8 mouse cellular contexts compared by ENCODE assay signal in genomic region chr11:89100826-89101321, GRCm38 (mm10). TPM values are rescaled to one million over a fixed set of nuclear protein-coding genes. Genes with fewer than 3 reads are reported as not detected.
A peak's percentile ranks its signal among the peaks of the same experiment; 100 is the strongest.
DNase-seq lines count a peak whose midpoint lies in the region; ATAC-seq and TF ChIP-seq lines count a peak whose summit lies in the region.

No protein-coding gene starts in this region.

- H3K4me3 ChIP-seq in ES-E14 (ENCODE audit: insufficient read depth in 1 of 2, low read depth in 1 of 2, low read length in 2 of 2, poor library complexity in 1 of 2, severe bottlenecking in 1 of 2): no peak overlapping the region
- H3K4me3 ChIP-seq in forebrain, embryonic 16.5 days (replicated peaks; ENCODE audit: low read length): peak overlapping the region; percentile 32
- H3K4me3 ChIP-seq in liver, embryonic 16.5 days (ENCODE audit: low read depth, low read length): peak overlapping the region; percentile 36
- peak overlapping the region; percentile 27 for H3K4me3 ChIP-seq in olfactory bulb, adult 2 months (ENCODE audit: insufficient read depth, low read depth, low read length)

- H3K9ac ChIP-seq in ES-E14 (ENCODE audit: insufficient read depth, low read depth, low read length, poor library complexity, severe bottlenecking): 0 out of 2 replicates have a peak overlapping the region, but pooled peaks have one; percentile 39
- H3K9ac ChIP-seq in forebrain, embryonic 16.5 days (replicated peaks; ENCODE audit: low read depth, low read length): peak overlapping the region; percentile 45
- no peak overlapping the region; the same call in 1 of the 2 replicates for H3K9ac ChIP-seq in liver, embryonic 16.5 days (ENCODE audit: low read depth, low read length)

- no peak for TF ChIP-seq POLR2A in olfactory bulb, adult 2 months (IDR thresholded peaks at IDR 0.05; ENCODE audit: insufficient read depth, low read depth, low read length)

- in situ Hi-C loops in ES-E14 (cut with MboI; ENCODE audit: low sequenced_read_pairs in 2 of 2, unreplicated experiment in 2 of 2): no loop called here

- peak; percentile 45; the same call in 1 of the 2 replicates for ATAC-seq in forebrain, embryonic 16.5 days
- 0 out of 2 replicates have a peak, but pooled peaks have one; percentile 27 for ATAC-seq in liver, embryonic 16.5 days (ENCODE audit: low read depth)
- no peak for ATAC-seq in monocyte, adult 5-6 weeks (replicated peaks; ENCODE audit: insufficient number of reproducible peaks, low FRiP score, low TSS enrichment, poor library complexity, severe bottlenecking)

- peaks cover 0 to 8% of the 10 kb centered on the region in 2 experiments; a peak in 2 of 4 replicates for H3K4me1 ChIP-seq in ES-E14 (ENCODE audit: control insufficient read depth in 2 of 2, insufficient read depth in 2 of 2, low read length in 2 of 2, poor library complexity in 1 of 2)
- peaks cover 7% of the 10 kb centered on the region for H3K4me1 ChIP-seq in forebrain, embryonic 16.5 days (replicated peaks; ENCODE audit: control insufficient read depth, insufficient read depth, low read length)
- no peaks in the 10 kb centered on the region for H3K4me1 ChIP-seq in liver, embryonic 16.5 days (ENCODE audit: control insufficient read depth, low read depth, low read length)
- H3K4me1 ChIP-seq in olfactory bulb, adult 2 months (ENCODE audit: control insufficient read depth, insufficient read depth, low read length): 0 out of 2 replicates have a peak, but pooled peaks cover 3% of the 10 kb centered on the region

- peak overlapping the region; percentile 52 for H3K4me2 ChIP-seq in forebrain, embryonic 16.5 days (ENCODE audit: low read length)
- H3K4me2 ChIP-seq in liver, embryonic 16.5 days (ENCODE audit: low read depth, low read length): peak overlapping the region; percentile 52

- 35% methylated on average over 17 of the region's 17 CpGs for WGBS in forebrain, embryonic 16.5 days
- 7% methylated on average over 17 of the region's 17 CpGs for WGBS in liver, embryonic 16.5 days (ENCODE audit: insufficient replicate concordance)
- 20% methylated on average over 17 of the region's 17 CpGs for WGBS in olfactory bulb, adult 2 months

- intact Hi-C loops in heart, postnatal 14 days (cut with DNase I): loop anchor here (1.0 to 5.0 kb wide), 3 partner anchors 64 to 621 kb away; partner anchors contain the start of gene Nog

- DNase-seq in ES-E14 (ENCODE audit: low read depth, low spot score): no peak
- peak; percentile 53 for DNase-seq in adrenal gland, postnatal 10 days
- peak; percentile 59 to 68 for DNase-seq in heart, postnatal 14 days
- peak; percentile 61 to 75 for DNase-seq in kidney, postnatal 4 days

- no peaks in the 10 kb centered on the region for H3K36me3 ChIP-seq in ES-E14 (ENCODE audit: control insufficient read depth, insufficient read depth, low read length, poor library complexity, severe bottlenecking)
- H3K36me3 ChIP-seq in forebrain, embryonic 16.5 days (ENCODE audit: control insufficient read depth, insufficient read depth): no peaks in the 10 kb centered on the region
- no peaks in the 10 kb centered on the region for H3K36me3 ChIP-seq in liver, embryonic 16.5 days (ENCODE audit: control insufficient read depth, insufficient read depth)

- no peaks in the 10 kb centered on the region for H3K27me3 ChIP-seq in forebrain, embryonic 16.5 days (replicated peaks; ENCODE audit: control insufficient read depth, insufficient read depth, low read length)
- no peaks in the 10 kb centered on the region for H3K27me3 ChIP-seq in liver, embryonic 16.5 days (ENCODE audit: control insufficient read depth, insufficient read depth, low read depth, low read length)

- no peaks in the 10 kb centered on the region for H3K9me3 ChIP-seq in ES-E14 (ENCODE audit: control insufficient read depth, insufficient read depth, low read depth, low read length)
- no peaks in the 10 kb centered on the region for H3K9me3 ChIP-seq in forebrain, embryonic 16.5 days (ENCODE audit: control insufficient read depth, low read length)
- H3K9me3 ChIP-seq in liver, embryonic 16.5 days (replicated peaks; ENCODE audit: control insufficient read depth, low read length): no peaks in the 10 kb centered on the region

- H3K27ac ChIP-seq in ES-E14 (ENCODE audit: insufficient read depth, low read depth, low read length, poor library complexity, severe bottlenecking): no peak overlapping the region
- no peak overlapping the region for H3K27ac ChIP-seq in forebrain, embryonic 16.5 days (ENCODE audit: low read length)
- H3K27ac ChIP-seq in liver, embryonic 16.5 days (ENCODE audit: low read length): no peak overlapping the region
- peak overlapping the region; percentile 2; the same call in 1 of the 2 replicates for H3K27ac ChIP-seq in olfactory bulb, adult 2 months (ENCODE audit: insufficient read depth, low read depth, low read length)

- no peak for TF ChIP-seq CTCF in olfactory bulb, adult 2 months (IDR thresholded peaks at IDR 0.05; ENCODE audit: insufficient read depth, low read depth, low read length)

TF ChIP-seq in ES-E14, 5 proteins besides CTCF, POLR2A, EP300 and RAD21:
- TF ChIP-seq CHD2 (IDR thresholded peaks at IDR 0.05; ENCODE audit: low read depth, low read length) (no peak), ZNF384 (IDR thresholded peaks at IDR 0.05; ENCODE audit: low read depth, low read length) (no peak), MAFK (IDR thresholded peaks at IDR 0.05; ENCODE audit: insufficient read depth, low read depth, low read length) (no peak), ZC3H11A (IDR thresholded peaks at IDR 0.05; ENCODE audit: borderline replicate concordance, low read depth, low read length) (no peak), HCFC1 (IDR thresholded peaks at IDR 0.05; ENCODE audit: borderline replicate concordance, insufficient read depth, low read length) (no peak)
TF ChIP-seq in ES-E14: peak in this region for 0.

RNA-seq across cellular contexts. Expression of gene Gm525, which starts 27.2 kb away (rescaled TPM):
- total RNA-seq in ES-E14 (2012; rRNA removed): 3.6 and 5.9 TPM in 2 replicates
- total RNA-seq in adrenal gland, postnatal 10 days (2021): not detected
- polyA plus RNA-seq in forebrain, embryonic 16.5 days (2015; fragmentation: Nextera tagmentation; extraction: Ambion mirVana): not detected in 2 replicates
- total RNA-seq in heart, postnatal 14 days (2021): not detected
- 0.18 and 0.32 TPM in 2 replicates for polyA plus RNA-seq in liver, embryonic 16.5 days (2015; fragmentation: Nextera tagmentation; extraction: Ambion mirVana)
- polyA plus RNA-seq in olfactory bulb, adult 2 months (2012; ENCODE audit: insufficient read depth, insufficient read length, low replicate concordance, missing spikeins): not detected in 2 replicates
- not detected in 3 replicates for total RNA-seq in monocyte, adult 5-6 weeks (2017)

RNA-seq across cellular contexts. Expression of gene Dgke, which starts 34.2 kb away (rescaled TPM):
- total RNA-seq in ES-E14 (2012; rRNA removed): 24.2 and 30.4 TPM in 2 replicates
- 10 to 100 TPM; 10.5 to 12.8 TPM for total RNA-seq in adrenal gland, postnatal 10 days (2021)
- 17.1 TPM in 2 replicates for polyA plus RNA-seq in forebrain, embryonic 16.5 days (2015; fragmentation: Nextera tagmentation; extraction: Ambion mirVana)
- 10 to 100 TPM; 11.8 to 12.3 TPM for total RNA-seq in heart, postnatal 14 days (2021)
- 0.47 and 0.68 TPM in 2 replicates for polyA plus RNA-seq in liver, embryonic 16.5 days (2015; fragmentation: Nextera tagmentation; extraction: Ambion mirVana)
- polyA plus RNA-seq in olfactory bulb, adult 2 months (2012; ENCODE audit: insufficient read depth, insufficient read length, low replicate concordance, missing spikeins): 99.2 TPM in 1 of 2 replicates, not detected in the other
- total RNA-seq in monocyte, adult 5-6 weeks (2017): 4.6 to 8.2 TPM (median 8.2 TPM) in 3 replicates

Comparison
In these comparisons a context has a peak if more than half of its experiments do, and no peak if none do; other contexts are left out.
1. H3K4me3 ChIP-seq: peak in forebrain, embryonic 16.5 days (single experiment), liver, embryonic 16.5 days (single experiment) and olfactory bulb, adult 2 months (single experiment); none in ES-E14 (0 of 2).